Mouse (Mus musculus) myocyte (in vitro differentiated cells): Measurements from ENCODE around the gene Dnajb13.

ENCODE experiments used
- CEBPB ChIP-seq: IDR thresholded peaks from 2 replicates; pipeline ENCODE4 v1.6.1; 2011; ENCODE audit warnings: mild to moderate bottlenecking, moderate library complexity; ENCODE audit not compliant: poor library complexity, insufficient read depth, severe bottlenecking
- E2F4 ChIP-seq: IDR thresholded peaks from one replicate; pipeline ENCODE4 v1.6.1; 2011; ENCODE audit warnings: mild to moderate bottlenecking, control low read depth, moderate library complexity; ENCODE audit not compliant: insufficient read depth
- MAX ChIP-seq: IDR thresholded peaks from one replicate; pipeline ENCODE4 v1.6.1; 2011; ENCODE audit warnings: low read depth, mild to moderate bottlenecking, control low read depth
- MYOD1 ChIP-seq, 3 experiments: IDR thresholded peaks; one replicate each; pipeline ENCODE4 v1.6.1; 2011; ENCODE audit warnings: control low read depth in 2 of 3, low read depth in 2 of 3, mild to moderate bottlenecking in 2 of 3, moderate library complexity in 1 of 3; ENCODE audit not compliant: insufficient read length in 2 of 3, control insufficient read depth in 1 of 3
- MYOG ChIP-seq, 3 experiments: IDR thresholded peaks; one replicate each; pipeline ENCODE4 v1.6.1; 2011; ENCODE audit warnings: control low read depth in 2 of 3, low read depth in 2 of 3, mild to moderate bottlenecking in 2 of 3; ENCODE audit not compliant: insufficient read length in 2 of 3, control insufficient read depth in 1 of 3, insufficient read depth in 1 of 3
- POLR2A ChIP-seq: IDR thresholded peaks from one replicate; pipeline ENCODE4 v1.6.1; 2011; ENCODE audit warnings: low read depth, mild to moderate bottlenecking, control low read depth, moderate library complexity; ENCODE audit not compliant: insufficient read length
- POLR2AphosphoS2 ChIP-seq: IDR thresholded peaks from one replicate; pipeline ENCODE4 v1.6.1; 2011; ENCODE audit warnings: low read depth, control low read depth; ENCODE audit not compliant: insufficient read length
- SRF ChIP-seq: IDR thresholded peaks from one replicate; pipeline ENCODE4 v1.6.1; 2011; ENCODE audit warnings: low read depth; ENCODE audit not compliant: control insufficient read depth, insufficient read length
- TCF12 ChIP-seq: IDR thresholded peaks from one replicate; pipeline ENCODE4 v1.6.1; 2011; ENCODE audit warnings: mild to moderate bottlenecking, control low read depth; ENCODE audit not compliant: poor library complexity, insufficient read depth, severe bottlenecking
- USF1 ChIP-seq: IDR thresholded peaks from one replicate; pipeline ENCODE4 v1.6.1; 2011; ENCODE audit warnings: low read depth, mild to moderate bottlenecking, control low read depth, moderate library complexity

DNA sequence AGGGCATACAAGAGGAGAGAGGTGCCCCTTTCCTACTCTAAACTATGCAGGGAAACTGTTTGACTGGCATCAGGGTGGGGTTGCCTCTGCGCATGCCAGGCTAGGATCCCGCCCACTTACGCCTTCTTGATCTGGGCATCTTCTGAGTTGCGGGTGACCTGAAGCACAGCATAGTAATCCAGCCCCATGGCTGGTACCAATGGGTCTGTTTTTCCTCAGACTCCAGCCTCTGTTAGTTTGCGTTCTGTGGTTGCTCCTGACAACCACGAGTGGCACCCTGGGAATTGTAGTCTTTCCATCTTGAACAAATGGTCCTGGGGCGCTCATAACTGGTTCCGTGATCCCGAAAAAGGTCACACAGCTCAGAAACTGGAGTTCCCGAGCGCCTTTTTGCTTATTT, at the start of gene Dnajb13:
- no peak for TF ChIP-seq POLR2AphosphoS2
- no peak for TF ChIP-seq E2F4
- TF ChIP-seq TCF12 = no peak
- TF ChIP-seq USF1 = no peak
- TF ChIP-seq POLR2A = no peak
- no peak for TF ChIP-seq MAX
- TF ChIP-seq MYOD1 (IDR thresholded peaks at IDR 0.05; ENCODE audit: control insufficient read depth in 1 of 3, insufficient read length in 2 of 3, low read depth in 2 of 3) = no peak
- TF ChIP-seq MYOG (IDR thresholded peaks at IDR 0.05; ENCODE audit: control insufficient read depth in 1 of 3, insufficient read depth in 1 of 3, insufficient read length in 2 of 3, low read depth in 2 of 3) = no peak
- no peak for TF ChIP-seq CEBPB
- TF ChIP-seq SRF = no peak
